Mouse (Mus musculus) kidney, embryonic 16.5 days (tissue): ENCODE results near the gene Gm5868. TPM values are rescaled to one million over a fixed set of nuclear protein-coding genes. Genes with fewer than 3 reads are reported as not detected.

Experiments
- ATAC-seq: fragments of 200-750 bp; cut with Nextera tagmentation; 2 replicates; pipeline ENCODE4 v1.8.0; 2017; ENCODE audit warnings: moderate TSS enrichment; ENCODE audit not compliant: low FRiP score, low TSS enrichment
- H3K27ac ChIP-seq: fragments of 300-500 bp; sonication (generic); 2 replicates; pipeline ENCODE4 v1.5.1; 2014; ENCODE audit warnings: low read length
- H3K27me3 ChIP-seq: fragments of 300-500 bp; sonication (generic); 2 replicates; pipeline ENCODE4 v1.6.1; 2014; ENCODE audit warnings: low read length, control low read depth, mixed read lengths; ENCODE audit not compliant: insufficient read depth
- H3K36me3 ChIP-seq: fragments of 300-500 bp; sonication (generic); 2 replicates; pipeline ENCODE4 v1.6.1; 2014; ENCODE audit warnings: low read length, control low read depth, mixed read lengths; ENCODE audit not compliant: insufficient read depth
- H3K4me1 ChIP-seq: fragments of 300-500 bp; sonication (generic); 2 replicates; pipeline ENCODE4 v1.6.1; 2014; ENCODE audit warnings: low read length, control low read depth, mixed read lengths; ENCODE audit not compliant: insufficient read depth
- H3K4me2 ChIP-seq: fragments of 300-500 bp; sonication (generic); replicated peaks from 2 replicates; pipeline ENCODE4 v1.6.1; 2014; ENCODE audit warnings: low read depth, low read length
- H3K4me3 ChIP-seq: fragments of 300-500 bp; sonication (generic); 2 replicates; pipeline ENCODE4 v1.5.1; 2014; ENCODE audit warnings: mild to moderate bottlenecking, low read length
- H3K9ac ChIP-seq: fragments of 300-500 bp; sonication (generic); replicated peaks from 2 replicates; pipeline ENCODE4 v1.6.1; 2014; ENCODE audit warnings: low read length
- H3K9me3 ChIP-seq: fragments of 300-500 bp; sonication (generic); 2 replicates; pipeline ENCODE4 v1.6.1; 2016; ENCODE audit warnings: low read length, control low read depth
- WGBS: fragments of 180-500 bp; shearing (Covaris S2); extraction: QIAGEN DNeasy Blood & Tissue Kit; methylation state at CpG from one replicate; pipeline ENCODE4 v1.1.7; 2014; 5-methylcytosine and 5-hydroxymethylcytosine counted together
- polyA plus RNA-seq: library from polyadenylated mRNA; unstranded; fragments of >200 nt; fragmentation: Nextera tagmentation; extraction: Ambion mirVana; gene quantifications from 2 replicates; pipeline ENCODE4 v1.2.1, GENCODE M21; 2015

Gm5868 gene
- polyA plus RNA-seq, 1 experiment from 2014 or later, result 0.45 TPM

- no peak overlapping the region for H3K4me2 ChIP-seq
- WGBS, result 65% methylated on average over 3 of the region's 3 CpGs
Measured at GRCm38 (mm10) chr5:72556245-72556644, 31.1 kb downstream of the Gm5868 start.

GRCm38 (mm10) chr5:72551209-72551608, 36.1 kb downstream of the Gm5868 start:
- H3K9ac ChIP-seq, result no peak overlapping the region
- H3K4me3 ChIP-seq, result no peak overlapping the region
- no peaks in the 10 kb centered on the region for H3K27me3 ChIP-seq
- H3K4me2 ChIP-seq, result no peak overlapping the region
- peaks cover 19% of the 10 kb centered on the region for H3K36me3 ChIP-seq
- no peaks in the 10 kb centered on the region for H3K9me3 ChIP-seq
- no peaks in the 10 kb centered on the region for H3K4me1 ChIP-seq
- 93% methylated on average over 3 of the region's 3 CpGs for WGBS
- ATAC-seq, result no peak
- H3K27ac ChIP-seq, result no peak overlapping the region

More at GRCm38 (mm10) chr5:72556245-72556644, 31.1 kb downstream of the Gm5868 start:
- H3K27ac ChIP-seq, result no peak overlapping the region
- no peaks in the 10 kb centered on the region for H3K27me3 ChIP-seq
- peaks cover 16% of the 10 kb centered on the region for H3K36me3 ChIP-seq
- no peaks in the 10 kb centered on the region for H3K9me3 ChIP-seq
- H3K4me1 ChIP-seq, result peaks cover 6% of the 10 kb centered on the region; the same call in 1 of the 2 replicates
- ATAC-seq, result no peak
- H3K9ac ChIP-seq, result no peak overlapping the region
- no peak overlapping the region for H3K4me3 ChIP-seq

Other genes with a start within 250 kb of the Gm5868 start
- 9.2 and 10.5 TPM in 2 replicates for gene Corin, start 83.1 kb downstream of the Gm5868 start, polyA plus RNA-seq
- 18.0 and 19.7 TPM in 2 replicates for gene Nfxl1, start 27.9 kb downstream of the Gm5868 start, polyA plus RNA-seq
- gene Zar1, start 6.3 kb downstream of the Gm5868 start, polyA plus RNA-seq, result 0.24 and 0.30 TPM in 2 replicates
- gene Cnga1, start 56.7 kb upstream of the Gm5868 start, polyA plus RNA-seq, result not detected in 2 replicates
- gene Nipal1, start 60.2 kb upstream of the Gm5868 start, polyA plus RNA-seq, result 4.7 and 5.6 TPM in 2 replicates
- gene Txk, start 165.2 kb upstream of the Gm5868 start, polyA plus RNA-seq, result 0.06 and 0.28 TPM in 2 replicates